Mouse (Mus musculus): ENCODE data around the gene Trim21. TPM values are rescaled to one million over a fixed set of nuclear protein-coding genes. Genes with fewer than 3 reads are reported as not detected.
A peak's percentile ranks its signal among the peaks of the same experiment; 100 is the strongest.

Gene Trim21
- 38.1 and 42.5 TPM in 2 replicates for polyA plus RNA-seq (2012; ENCODE audit: insufficient read depth, insufficient read length, missing spikeins)

GRCm38 (mm10) chr7:102564999-102565997, at the start of gene Trim21:
Gene Trim21 (minus strand): TSS chr7:102565486.
- H3K4me1 ChIP-seq (ENCODE audit: control insufficient read depth, insufficient read depth, low read length) = peaks cover 31% of the 10 kb centered on the region
- peak within 1 kb of the TSS; percentile 79 for H3K4me3 ChIP-seq (ENCODE audit: insufficient read depth, low read length)
- peak within 1 kb of the TSS; percentile 19; the same call in 1 of the 2 replicates for H3K27ac ChIP-seq (ENCODE audit: insufficient read depth, low read depth, low read length)
- no peak for TF ChIP-seq POLR2A (IDR thresholded peaks at IDR 0.05; ENCODE audit: borderline replicate concordance, low read depth, low read length)
- TF ChIP-seq CTCF (IDR thresholded peaks at IDR 0.05; ENCODE audit: low read depth, low read length) = no peak

GRCm38 (mm10) chr7:102597378-102598031, 32.2 kb upstream of the Trim21 start, which contains the start of gene Olfr552:
Gene Olfr552 (plus strand): TSS chr7:102597770.
- TF ChIP-seq POLR2A (IDR thresholded peaks at IDR 0.05; ENCODE audit: borderline replicate concordance, low read depth, low read length) (no peak), CTCF (IDR thresholded peaks at IDR 0.05; ENCODE audit: low read depth, low read length) (no peak)
- Histone ChIP-seq H3K4me3 (ENCODE audit: insufficient read depth, low read length) (no peak within 1 kb of the TSS), H3K4me1 (ENCODE audit: control insufficient read depth, insufficient read depth, low read length) (peaks cover 12% of the 10 kb centered on the region), H3K27ac (ENCODE audit: insufficient read depth, low read depth, low read length) (peak within 1 kb of the TSS; percentile 30)

- H3K4me1 ChIP-seq (ENCODE audit: control insufficient read depth, insufficient read depth, low read length) = 0 out of 2 replicates have a peak, but pooled peaks cover 2% of the 10 kb centered on the region
Measured at GRCm38 (mm10) chr7:102591786-102592185, 26.5 kb upstream of the Trim21 start, which contains the start of gene Olfr551. Gene Olfr551 (minus strand): TSS chr7:102591886.

DNA sequence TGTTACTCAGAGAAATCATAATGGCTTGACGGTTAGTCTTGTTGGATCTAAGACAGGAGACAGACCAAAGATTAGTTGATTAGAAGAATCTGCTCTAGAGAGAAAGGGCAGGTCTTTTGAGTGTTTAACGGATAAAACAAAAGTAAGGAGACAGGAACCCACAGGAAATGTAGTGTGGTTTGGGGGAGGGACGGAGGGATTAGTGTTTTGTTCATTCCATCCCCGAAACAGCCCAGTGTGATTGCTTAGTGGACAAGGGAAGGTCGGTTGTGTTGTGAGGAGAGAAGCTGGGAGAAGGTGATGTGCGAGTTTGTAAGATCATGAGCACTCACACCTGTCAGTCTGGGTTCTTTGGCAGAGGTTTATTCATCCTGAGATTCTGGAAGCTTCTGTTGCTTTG, 10.7 kb upstream of the Trim21 start:
- Histone ChIP-seq H3K27ac (ENCODE audit: insufficient read depth, low read depth, low read length) (no peak overlapping the region), H3K4me1 (ENCODE audit: control insufficient read depth, insufficient read depth, low read length) (peaks cover 14% of the 10 kb centered on the region), H3K4me3 (ENCODE audit: insufficient read depth, low read length) (no peak overlapping the region)
- TF ChIP-seq POLR2A (IDR thresholded peaks at IDR 0.05; ENCODE audit: borderline replicate concordance, low read depth, low read length) (no peak), CTCF (IDR thresholded peaks at IDR 0.05; ENCODE audit: low read depth, low read length) (no peak)

More at GRCm38 (mm10) chr7:102591786-102592185, 26.5 kb upstream of the Trim21 start, which contains the start of gene Olfr551:
- no peak within 1 kb of the TSS for H3K27ac ChIP-seq (ENCODE audit: insufficient read depth, low read depth, low read length)
- no peak for TF ChIP-seq CTCF (IDR thresholded peaks at IDR 0.05; ENCODE audit: low read depth, low read length)
- TF ChIP-seq POLR2A (IDR thresholded peaks at IDR 0.05; ENCODE audit: borderline replicate concordance, low read depth, low read length) = no peak
- H3K4me3 ChIP-seq (ENCODE audit: insufficient read depth, low read length) = no peak within 1 kb of the TSS

DNA sequence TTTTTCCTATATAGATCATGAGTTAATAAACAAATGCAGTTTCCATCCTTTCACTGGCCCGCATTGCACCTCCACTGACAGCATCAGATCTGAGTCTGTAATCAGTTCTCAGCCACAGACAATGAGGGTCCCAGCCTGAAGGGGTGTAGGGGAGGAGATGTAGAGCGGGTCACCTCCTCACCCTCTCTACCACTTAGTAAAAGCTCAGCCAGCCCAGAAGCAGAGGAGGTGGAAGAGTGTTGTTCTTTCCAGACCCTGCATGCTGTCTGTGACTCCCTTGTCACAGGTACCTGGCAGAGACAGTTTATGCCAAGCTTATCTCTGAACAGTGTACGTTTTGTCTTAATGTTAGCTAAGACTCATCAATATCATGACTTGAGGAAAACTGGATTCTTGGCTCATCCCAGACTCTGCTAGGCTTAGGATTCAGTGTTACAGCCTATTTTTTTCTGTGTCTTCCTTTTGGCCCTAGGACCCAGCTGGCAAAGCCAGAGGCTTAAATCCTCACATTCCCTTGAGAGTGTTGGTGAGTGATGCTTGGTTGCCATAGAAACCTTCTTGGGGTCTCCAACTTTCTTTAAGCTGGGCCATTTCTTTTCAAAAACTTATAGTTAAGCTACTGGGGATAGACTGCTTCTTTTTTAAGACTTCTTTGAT, 8.0 kb upstream of the Trim21 start:
- Histone ChIP-seq H3K27ac (ENCODE audit: insufficient read depth, low read depth, low read length) (no peak overlapping the region), H3K4me1 (ENCODE audit: control insufficient read depth, insufficient read depth, low read length) (peaks cover 15% of the 10 kb centered on the region), H3K4me3 (ENCODE audit: insufficient read depth, low read length) (no peak overlapping the region)
- TF ChIP-seq CTCF (IDR thresholded peaks at IDR 0.05; ENCODE audit: low read depth, low read length) (no peak), POLR2A (IDR thresholded peaks at IDR 0.05; ENCODE audit: borderline replicate concordance, low read depth, low read length) (no peak)

GRCm38 (mm10) chr7:102571142-102571541, 5.9 kb upstream of the Trim21 start, which contains the start of gene Olfr550:
Gene Olfr550 (plus strand): TSS chr7:102571442.
- no peak within 1 kb of the TSS for H3K4me3 ChIP-seq (ENCODE audit: insufficient read depth, low read length)
- no peak for TF ChIP-seq POLR2A (IDR thresholded peaks at IDR 0.05; ENCODE audit: borderline replicate concordance, low read depth, low read length)
- no peak for TF ChIP-seq CTCF (IDR thresholded peaks at IDR 0.05; ENCODE audit: low read depth, low read length)
- H3K4me1 ChIP-seq (ENCODE audit: control insufficient read depth, insufficient read depth, low read length) = peaks cover 22% of the 10 kb centered on the region
- H3K27ac ChIP-seq (ENCODE audit: insufficient read depth, low read depth, low read length) = no peak within 1 kb of the TSS

GRCm38 (mm10) chr7:102566219-102566618, 933 bp upstream of the Trim21 start:
- no peak overlapping the region for H3K27ac ChIP-seq (ENCODE audit: insufficient read depth, low read depth, low read length)
- peaks cover 31% of the 10 kb centered on the region for H3K4me1 ChIP-seq (ENCODE audit: control insufficient read depth, insufficient read depth, low read length)
- TF ChIP-seq CTCF (IDR thresholded peaks at IDR 0.05; ENCODE audit: low read depth, low read length) (no peak), POLR2A (IDR thresholded peaks at IDR 0.05; ENCODE audit: borderline replicate concordance, low read depth, low read length) (no peak)
- no peak overlapping the region for H3K4me3 ChIP-seq (ENCODE audit: insufficient read depth, low read length)

DNA sequence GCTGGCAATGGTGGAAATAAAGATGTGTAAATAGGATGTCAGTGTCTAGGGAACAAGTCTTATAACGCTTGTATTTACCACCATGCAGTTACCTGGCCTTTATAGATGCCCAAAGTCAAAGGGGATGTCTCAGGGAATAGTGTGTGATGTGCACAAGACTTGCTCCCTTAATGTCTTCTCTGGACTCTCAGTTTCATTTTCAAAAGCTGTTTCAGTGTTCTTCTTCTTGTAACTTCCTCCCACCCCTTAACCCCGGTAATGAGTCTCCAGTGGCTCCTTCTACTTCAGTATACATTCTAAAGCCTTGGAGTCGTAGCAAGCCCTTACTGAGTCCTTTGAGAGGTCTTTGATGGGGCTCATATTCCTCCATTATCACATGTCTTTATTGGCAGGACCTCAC, 12.0 kb downstream of the Trim21 start:
- H3K4me1 ChIP-seq (ENCODE audit: control insufficient read depth, insufficient read depth, low read length) = peaks cover 2% of the 10 kb centered on the region; the same call in 1 of the 2 replicates
- no peak overlapping the region for H3K27ac ChIP-seq (ENCODE audit: insufficient read depth, low read depth, low read length)
- TF ChIP-seq POLR2A (IDR thresholded peaks at IDR 0.05; ENCODE audit: borderline replicate concordance, low read depth, low read length) (no peak), CTCF (IDR thresholded peaks at IDR 0.05; ENCODE audit: low read depth, low read length) (no peak)
- H3K4me3 ChIP-seq (ENCODE audit: insufficient read depth, low read length) = no peak overlapping the region

- Histone ChIP-seq H3K4me3 (ENCODE audit: insufficient read depth, low read length) (no peak within 1 kb of the TSS), H3K27ac (ENCODE audit: insufficient read depth, low read depth, low read length) (no peak within 1 kb of the TSS), H3K4me1 (ENCODE audit: control insufficient read depth, insufficient read depth, low read length) (peaks cover 2% of the 10 kb centered on the region; the same call in 1 of the 2 replicates)
- TF ChIP-seq POLR2A (IDR thresholded peaks at IDR 0.05; ENCODE audit: borderline replicate concordance, low read depth, low read length) (no peak), CTCF (IDR thresholded peaks at IDR 0.05; ENCODE audit: low read depth, low read length) (no peak)
Measured at GRCm38 (mm10) chr7:102549570-102549969, 15.7 kb downstream of the Trim21 start, which contains the start of gene Olfr549. Gene Olfr549 (plus strand): TSS chr7:102549870.
